Mouse (Mus musculus): ENCODE results near the gene Ccnk. TPM values are rescaled to one million over a fixed set of nuclear protein-coding genes. Genes with fewer than 3 reads are reported as not detected.
A peak's percentile ranks its signal among the peaks of the same experiment; 100 is the strongest.

The Ccnk gene
- polyA plus RNA-seq, 1 experiment from 2014 or later, result 2.2 TPM

DNA sequence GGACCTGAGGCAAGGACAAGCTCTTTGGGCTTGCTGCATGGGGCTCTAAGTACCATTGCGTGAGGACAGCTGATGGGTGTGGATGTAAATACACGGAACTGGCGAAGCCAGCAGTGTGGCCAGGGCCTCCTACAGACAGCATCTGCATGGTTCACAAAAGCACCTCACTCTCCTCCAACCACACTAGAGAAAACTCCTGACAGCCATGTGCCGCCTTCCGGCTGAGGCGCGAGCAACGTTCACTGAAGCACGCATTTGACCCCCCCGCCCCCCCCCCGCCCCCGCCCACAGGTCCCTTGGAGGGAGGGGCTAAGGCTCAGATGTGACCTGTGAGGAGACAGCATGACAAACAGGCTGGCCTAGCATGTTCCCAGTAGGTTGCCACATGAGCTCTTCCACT, 25.6 kb downstream of the Ccnk start:
- Histone ChIP-seq H3K4me3 (ENCODE audit: low read depth, low read length) (no peak overlapping the region), H3K9ac (ENCODE audit: low read depth, low read length) (no peak overlapping the region), H3K27ac (ENCODE audit: low read length) (no peak overlapping the region), H3K4me2 (ENCODE audit: low read length) (no peak overlapping the region), H3K27me3 (ENCODE audit: control insufficient read depth, insufficient read depth, low read depth, low read length) (no peaks in the 10 kb centered on the region), H3K4me1 (ENCODE audit: control insufficient read depth, insufficient read depth, low read length) (0 out of 2 replicates have a peak, but pooled peaks cover 2% of the 10 kb centered on the region), H3K36me3 (ENCODE audit: control insufficient read depth, insufficient read depth, low read length) (peaks cover 21% of the 10 kb centered on the region), H3K9me3 (replicated peaks; ENCODE audit: control insufficient read depth, low read length, poor library complexity, severe bottlenecking) (no peaks in the 10 kb centered on the region)
- WGBS, result 62% methylated on average over 11 of the region's 12 CpGs
- no peak for ATAC-seq

DNA sequence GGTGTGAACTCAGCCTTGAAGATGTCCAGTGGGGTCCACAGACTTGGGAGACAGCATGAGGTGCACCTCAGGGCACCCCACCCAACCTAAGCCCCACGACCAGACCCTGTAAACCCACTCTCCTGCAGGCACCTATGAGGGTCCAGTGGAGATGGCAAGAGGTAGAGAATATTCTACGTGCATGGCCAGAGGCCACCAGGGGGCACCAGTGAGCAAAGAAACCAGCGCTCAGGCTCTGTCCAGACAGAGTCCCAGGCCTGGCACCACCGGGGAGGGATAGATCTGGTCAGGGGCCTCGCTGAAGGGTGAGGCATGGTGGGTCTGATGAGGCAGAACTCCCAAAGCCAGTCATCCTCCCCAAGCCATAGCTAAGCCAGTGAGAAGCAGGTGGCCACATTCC, 27.3 kb downstream of the Ccnk start:
- H3K36me3 ChIP-seq (ENCODE audit: control insufficient read depth, insufficient read depth, low read length), result peaks cover 9% of the 10 kb centered on the region
- H3K27me3 ChIP-seq (ENCODE audit: control insufficient read depth, insufficient read depth, low read depth, low read length), result no peaks in the 10 kb centered on the region
- H3K4me1 ChIP-seq (ENCODE audit: control insufficient read depth, insufficient read depth, low read length), result 0 out of 2 replicates have a peak, but pooled peaks cover 2% of the 10 kb centered on the region
- no peak overlapping the region for H3K4me3 ChIP-seq (ENCODE audit: low read depth, low read length)
- WGBS, result 6% methylated on average over 5 of the region's 5 CpGs
- H3K27ac ChIP-seq (ENCODE audit: low read length), result no peak overlapping the region
- no peaks in the 10 kb centered on the region for H3K9me3 ChIP-seq (replicated peaks; ENCODE audit: control insufficient read depth, low read length, poor library complexity, severe bottlenecking)
- H3K4me2 ChIP-seq (ENCODE audit: low read length), result no peak overlapping the region
- peak; percentile 50 for ATAC-seq
- H3K9ac ChIP-seq (ENCODE audit: low read depth, low read length), result no peak overlapping the region

DNA sequence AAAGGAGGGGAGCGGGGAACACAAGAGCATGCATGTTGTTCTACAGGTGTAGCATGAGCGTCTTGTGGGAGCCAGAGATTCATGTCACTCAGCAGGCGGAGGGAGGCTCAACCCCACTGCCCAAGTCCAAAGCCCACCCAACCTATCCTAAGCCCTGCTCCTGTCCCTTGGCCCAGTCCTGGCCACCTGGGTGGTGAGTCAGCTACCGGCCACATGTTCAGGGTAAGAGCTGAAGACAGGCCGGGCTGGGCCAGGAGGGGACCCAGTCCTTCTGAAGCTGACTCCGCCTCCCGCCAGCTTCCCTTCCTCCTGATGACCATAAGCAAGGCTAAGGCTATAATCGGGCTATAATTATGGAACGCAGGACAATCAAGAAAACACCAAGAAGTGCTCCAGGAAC, 28.8 kb downstream of the Ccnk start:
- H3K4me1 ChIP-seq (ENCODE audit: control insufficient read depth, insufficient read depth, low read length), result peaks cover 9% of the 10 kb centered on the region; the same call in 1 of the 2 replicates
- no peaks in the 10 kb centered on the region for H3K9me3 ChIP-seq (replicated peaks; ENCODE audit: control insufficient read depth, low read length, poor library complexity, severe bottlenecking)
- no peak overlapping the region for H3K4me3 ChIP-seq (ENCODE audit: low read depth, low read length)
- H3K9ac ChIP-seq (ENCODE audit: low read depth, low read length), result no peak overlapping the region
- H3K27ac ChIP-seq (ENCODE audit: low read length), result no peak overlapping the region
- ATAC-seq, result no peak
- no peaks in the 10 kb centered on the region for H3K27me3 ChIP-seq (ENCODE audit: control insufficient read depth, insufficient read depth, low read depth, low read length)
- 86% methylated on average over 9 of the region's 9 CpGs for WGBS
- H3K36me3 ChIP-seq (ENCODE audit: control insufficient read depth, insufficient read depth, low read length), result peaks cover 9% of the 10 kb centered on the region
- no peak overlapping the region for H3K4me2 ChIP-seq (ENCODE audit: low read length)

DNA sequence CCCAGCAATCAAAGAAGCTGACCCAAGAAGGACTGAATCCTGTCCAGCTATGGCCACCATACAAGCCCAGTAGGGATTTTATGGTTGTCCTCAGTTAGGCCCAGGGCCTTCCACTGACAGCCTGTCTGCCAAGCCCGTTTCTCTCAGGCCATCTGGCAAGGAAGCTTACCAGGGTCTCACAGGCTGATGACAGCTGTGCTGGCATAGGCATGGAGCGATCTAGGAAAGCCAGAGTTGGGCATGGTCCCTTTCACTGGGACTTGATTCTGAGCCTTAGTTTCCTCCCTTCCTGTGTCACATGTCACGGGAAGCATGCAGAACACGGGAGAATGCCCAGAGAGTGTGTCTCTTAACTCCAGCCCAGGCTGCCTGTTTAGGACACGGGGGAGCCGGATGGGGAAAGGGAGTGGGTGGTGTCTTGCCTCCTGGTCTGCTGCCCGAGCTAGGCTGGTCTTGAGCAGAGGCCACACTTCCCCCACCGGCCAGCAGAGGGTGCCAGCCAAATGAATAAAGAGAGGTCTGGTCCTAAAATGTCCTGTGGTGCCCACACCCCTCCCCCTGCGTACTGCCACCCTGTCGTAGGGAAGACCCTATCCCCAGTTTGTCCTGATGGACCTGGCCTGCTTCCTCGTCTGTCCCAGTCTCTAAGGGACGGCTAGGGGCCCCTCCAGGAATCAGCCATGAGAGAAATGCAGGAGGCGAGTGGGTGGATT, 29.5 kb downstream of the Ccnk start:
- H3K27ac ChIP-seq (ENCODE audit: low read length), result no peak overlapping the region
- ATAC-seq, result peak; percentile 32; the same call in 1 of the 2 replicates
- WGBS, result 28% methylated on average over 13 of the region's 13 CpGs
- no peak overlapping the region for H3K4me2 ChIP-seq (ENCODE audit: low read length)
- H3K36me3 ChIP-seq (ENCODE audit: control insufficient read depth, insufficient read depth, low read length), result peaks cover 9% of the 10 kb centered on the region
- peak overlapping the region; percentile 30; the same call in 1 of the 2 replicates for H3K9ac ChIP-seq (ENCODE audit: low read depth, low read length)
- H3K4me3 ChIP-seq (ENCODE audit: low read depth, low read length), result no peak overlapping the region
- no peaks in the 10 kb centered on the region for H3K9me3 ChIP-seq (replicated peaks; ENCODE audit: control insufficient read depth, low read length, poor library complexity, severe bottlenecking)
- H3K4me1 ChIP-seq (ENCODE audit: control insufficient read depth, insufficient read depth, low read length), result peaks cover 10% of the 10 kb centered on the region; the same call in 1 of the 2 replicates
- no peaks in the 10 kb centered on the region for H3K27me3 ChIP-seq (ENCODE audit: control insufficient read depth, insufficient read depth, low read depth, low read length)

DNA sequence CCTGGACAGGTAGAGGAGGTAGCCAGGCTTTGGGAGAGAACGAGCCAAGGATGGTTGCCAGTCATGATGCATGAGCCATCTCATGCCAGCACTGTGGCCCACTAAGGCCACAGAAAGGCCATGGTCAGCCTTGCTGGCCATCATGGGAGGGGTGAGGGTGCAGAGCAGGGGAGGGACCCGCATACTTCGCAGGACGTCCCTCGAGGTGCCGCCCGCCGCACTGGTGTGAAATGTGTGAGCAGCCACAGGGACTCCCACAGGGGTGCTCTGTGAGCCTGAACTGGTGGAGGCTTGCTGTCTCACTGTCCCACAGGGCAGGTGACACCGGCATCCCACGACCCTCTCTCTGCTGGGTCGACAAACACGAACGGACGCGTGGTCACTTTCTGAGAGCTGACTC, 31.2 kb downstream of the Ccnk start:
- Histone ChIP-seq H3K4me1 (ENCODE audit: control insufficient read depth, insufficient read depth, low read length) (peaks cover 10% of the 10 kb centered on the region; the same call in 1 of the 2 replicates), H3K4me3 (ENCODE audit: low read depth, low read length) (no peak overlapping the region), H3K27me3 (ENCODE audit: control insufficient read depth, insufficient read depth, low read depth, low read length) (no peaks in the 10 kb centered on the region), H3K27ac (ENCODE audit: low read length) (no peak overlapping the region), H3K9ac (ENCODE audit: low read depth, low read length) (no peak overlapping the region), H3K36me3 (ENCODE audit: control insufficient read depth, insufficient read depth, low read length) (peaks cover 5% of the 10 kb centered on the region), H3K9me3 (replicated peaks; ENCODE audit: control insufficient read depth, low read length, poor library complexity, severe bottlenecking) (no peaks in the 10 kb centered on the region), H3K4me2 (ENCODE audit: low read length) (no peak overlapping the region)
- 93% methylated on average over 15 of the region's 15 CpGs for WGBS
- no peak for ATAC-seq

DNA sequence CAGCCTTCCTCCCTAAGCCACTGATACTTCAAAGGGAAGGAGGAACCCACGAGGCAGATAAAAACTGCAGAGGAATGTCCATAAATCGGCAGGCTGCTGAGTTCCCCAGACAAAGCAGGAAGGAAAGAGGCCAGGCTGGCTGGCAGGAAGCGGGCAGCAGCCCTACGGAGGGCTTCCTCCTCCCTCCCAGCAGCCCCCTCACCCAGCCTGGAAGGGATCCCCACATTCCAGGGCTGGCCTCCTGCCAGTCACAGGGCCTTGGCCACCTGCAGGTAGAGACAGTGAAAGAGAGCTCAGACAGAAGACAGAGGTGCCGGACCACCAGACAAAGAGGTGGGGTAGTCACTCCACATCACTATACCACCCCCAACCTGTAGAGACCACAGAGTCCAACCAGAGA, 32.7 kb downstream of the Ccnk start:
- WGBS, result 39% methylated on average over 5 of the region's 5 CpGs
- no peak overlapping the region for H3K4me3 ChIP-seq (ENCODE audit: low read depth, low read length)
- H3K4me2 ChIP-seq (ENCODE audit: low read length), result no peak overlapping the region
- peak overlapping the region; percentile 19; the same call in 1 of the 2 replicates for H3K27ac ChIP-seq (ENCODE audit: low read length)
- ATAC-seq, result no peak
- no peaks in the 10 kb centered on the region for H3K9me3 ChIP-seq (replicated peaks; ENCODE audit: control insufficient read depth, low read length, poor library complexity, severe bottlenecking)
- no peaks in the 10 kb centered on the region for H3K36me3 ChIP-seq (ENCODE audit: control insufficient read depth, insufficient read depth, low read length)
- H3K9ac ChIP-seq (ENCODE audit: low read depth, low read length), result no peak overlapping the region
- H3K4me1 ChIP-seq (ENCODE audit: control insufficient read depth, insufficient read depth, low read length), result peaks cover 19% of the 10 kb centered on the region
- no peaks in the 10 kb centered on the region for H3K27me3 ChIP-seq (ENCODE audit: control insufficient read depth, insufficient read depth, low read depth, low read length)

DNA sequence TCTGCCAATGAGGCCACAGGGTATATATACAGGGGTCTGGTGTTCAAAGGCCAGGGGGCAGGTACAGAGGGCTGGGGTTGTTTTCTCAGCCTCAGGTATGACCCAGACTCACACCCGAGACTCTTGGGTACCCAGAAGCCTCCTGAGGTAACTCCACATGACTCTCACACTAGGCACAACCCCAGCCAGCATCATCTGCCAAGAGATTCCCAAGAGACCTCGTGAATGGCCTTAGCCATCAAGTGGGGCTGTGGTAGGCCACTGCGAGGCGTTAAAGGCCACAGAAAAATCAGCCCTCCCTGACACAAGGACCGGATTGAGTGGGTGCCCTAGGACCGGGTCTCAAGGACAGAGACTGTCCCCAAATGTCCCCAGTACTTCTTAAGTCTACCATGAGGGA, 33.1 kb downstream of the Ccnk start:
- Histone ChIP-seq H3K9ac (ENCODE audit: low read depth, low read length) (no peak overlapping the region), H3K4me2 (ENCODE audit: low read length) (no peak overlapping the region), H3K36me3 (ENCODE audit: control insufficient read depth, insufficient read depth, low read length) (no peaks in the 10 kb centered on the region), H3K27ac (ENCODE audit: low read length) (no peak overlapping the region), H3K4me1 (ENCODE audit: control insufficient read depth, insufficient read depth, low read length) (peaks cover 20% of the 10 kb centered on the region), H3K4me3 (ENCODE audit: low read depth, low read length) (no peak overlapping the region), H3K9me3 (replicated peaks; ENCODE audit: control insufficient read depth, low read length, poor library complexity, severe bottlenecking) (no peaks in the 10 kb centered on the region), H3K27me3 (ENCODE audit: control insufficient read depth, insufficient read depth, low read depth, low read length) (no peaks in the 10 kb centered on the region)
- 83% methylated on average over 6 of the region's 6 CpGs for WGBS
- ATAC-seq, result no peak

DNA sequence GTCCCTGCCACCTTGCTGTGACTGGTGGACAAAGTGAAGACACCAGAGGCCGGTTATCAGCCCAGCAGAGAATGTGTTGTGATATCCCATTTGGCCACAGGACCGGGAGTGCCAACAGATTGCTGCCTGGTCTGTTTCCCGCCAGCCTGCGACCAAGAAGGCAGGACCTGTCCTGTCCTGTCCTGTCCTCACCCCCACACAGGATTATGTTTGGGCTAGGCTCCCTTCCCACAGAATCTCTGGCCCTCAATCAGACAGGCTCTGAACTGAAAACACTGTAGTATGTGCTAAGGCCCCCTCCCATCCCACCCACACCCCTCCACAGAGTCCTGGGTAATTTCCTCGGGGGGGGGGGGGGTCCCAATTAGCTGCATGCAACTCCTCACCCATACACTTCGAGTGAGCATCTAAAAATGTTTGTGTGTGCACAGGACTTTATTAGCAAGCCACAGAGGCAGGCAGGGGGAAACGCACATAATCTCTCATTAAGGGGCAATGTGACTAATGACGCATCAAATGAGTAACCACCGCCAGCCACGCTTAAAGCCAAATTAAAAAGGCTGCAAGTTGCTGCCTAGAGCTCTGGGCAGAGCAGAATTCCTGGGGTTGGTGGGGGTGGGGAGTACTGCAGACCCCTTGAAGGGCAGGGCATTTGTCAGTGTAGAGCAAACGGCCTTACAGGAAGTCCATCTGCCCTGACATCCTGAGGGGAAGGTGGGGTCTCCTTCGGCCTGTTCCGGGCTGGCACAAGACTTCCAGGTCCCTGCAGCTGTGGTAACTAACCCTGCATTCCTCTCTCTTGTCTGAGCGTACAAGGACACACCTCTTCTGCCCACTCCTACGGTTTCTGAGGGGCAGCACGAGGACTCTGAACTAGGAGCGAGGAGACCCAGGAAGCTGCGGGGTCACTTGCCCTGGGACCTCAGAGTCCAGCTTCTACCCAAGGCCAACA, 34.0 kb downstream of the Ccnk start:
- Histone ChIP-seq H3K27ac (ENCODE audit: low read length) (no peak overlapping the region), H3K9ac (ENCODE audit: low read depth, low read length) (no peak overlapping the region), H3K4me1 (ENCODE audit: control insufficient read depth, insufficient read depth, low read length) (peaks cover 24% of the 10 kb centered on the region)

DNA sequence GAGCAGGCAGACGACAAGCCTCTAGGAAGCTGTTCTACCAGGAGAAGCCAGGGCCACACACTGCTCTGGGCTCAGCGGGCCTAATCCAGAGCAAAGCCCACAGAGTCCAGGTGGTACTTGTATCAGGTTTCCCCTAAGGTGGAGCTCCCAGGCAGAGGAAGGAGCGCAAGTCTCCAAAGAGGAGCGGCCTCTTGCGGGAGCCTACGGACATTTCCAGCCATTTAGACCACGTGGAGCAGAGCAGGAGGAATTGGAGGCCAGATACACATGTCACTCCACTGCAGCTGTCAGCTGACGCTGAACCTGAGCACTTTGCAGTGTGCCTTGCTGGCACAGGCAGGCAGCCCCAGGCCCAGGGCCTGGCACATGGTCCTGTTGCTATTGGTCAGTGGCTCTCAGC, 35.7 kb downstream of the Ccnk start:
- Histone ChIP-seq H3K27me3 (ENCODE audit: control insufficient read depth, insufficient read depth, low read depth, low read length) (no peaks in the 10 kb centered on the region), H3K4me1 (ENCODE audit: control insufficient read depth, insufficient read depth, low read length) (peaks cover 38% of the 10 kb centered on the region), H3K27ac (ENCODE audit: low read length) (no peak overlapping the region), H3K36me3 (ENCODE audit: control insufficient read depth, insufficient read depth, low read length) (no peaks in the 10 kb centered on the region), H3K9ac (ENCODE audit: low read depth, low read length) (no peak overlapping the region), H3K4me2 (ENCODE audit: low read length) (no peak overlapping the region), H3K4me3 (ENCODE audit: low read depth, low read length) (no peak overlapping the region), H3K9me3 (replicated peaks; ENCODE audit: control insufficient read depth, low read length, poor library complexity, severe bottlenecking) (no peaks in the 10 kb centered on the region)
- no peak for ATAC-seq
- WGBS, result 58% methylated on average over 8 of the region's 8 CpGs

More for the DNA sequence above, 34.0 kb downstream of the Ccnk start:
- no peak overlapping the region for H3K4me3 ChIP-seq (ENCODE audit: low read depth, low read length)
- ATAC-seq, result no peak
- WGBS, result 47% methylated on average over 18 of the region's 18 CpGs
- no peaks in the 10 kb centered on the region for H3K27me3 ChIP-seq (ENCODE audit: control insufficient read depth, insufficient read depth, low read depth, low read length)
- H3K9me3 ChIP-seq (replicated peaks; ENCODE audit: control insufficient read depth, low read length, poor library complexity, severe bottlenecking), result no peaks in the 10 kb centered on the region
- no peak overlapping the region for H3K4me2 ChIP-seq (ENCODE audit: low read length)
- H3K36me3 ChIP-seq (ENCODE audit: control insufficient read depth, insufficient read depth, low read length), result no peaks in the 10 kb centered on the region
